Mouse (Mus musculus) intestine, embryonic 15.5 days (tissue): ENCODE data around the gene Dlgap1. TPM values are rescaled to one million over a fixed set of nuclear protein-coding genes. Genes with fewer than 3 reads are reported as not detected.

Experiments
- ATAC-seq: fragments of 200-750 bp; cut with Nextera tagmentation; 2 replicates; pipeline ENCODE4 v1.8.0; 2017; ENCODE audit warnings: moderate TSS enrichment, moderate library complexity
- H3K27ac ChIP-seq: fragments of 300-500 bp; sonication (generic); 2 replicates; pipeline ENCODE4 v1.5.1; 2015; ENCODE audit warnings: mild to moderate bottlenecking, inconsistent platforms
- H3K27me3 ChIP-seq: fragments of 300-500 bp; sonication (generic); replicated peaks from 2 replicates; pipeline ENCODE4 v1.6.1; 2015; ENCODE audit warnings: inconsistent platforms
- H3K36me3 ChIP-seq: fragments of 300-500 bp; sonication (generic); 2 replicates; pipeline ENCODE4 v1.6.1; 2015; ENCODE audit warnings: inconsistent platforms
- H3K4me1 ChIP-seq: fragments of 300-500 bp; sonication (generic); replicated peaks from 2 replicates; pipeline ENCODE4 v1.6.1; 2015; ENCODE audit warnings: inconsistent platforms
- H3K4me2 ChIP-seq: fragments of 300-500 bp; sonication (generic); replicated peaks from 2 replicates; pipeline ENCODE4 v1.6.1; 2015; ENCODE audit warnings: mild to moderate bottlenecking, inconsistent platforms
- H3K4me3 ChIP-seq: fragments of 300-500 bp; sonication (generic); replicated peaks from 2 replicates; pipeline ENCODE4 v1.5.1; 2015; ENCODE audit warnings: inconsistent platforms
- H3K9ac ChIP-seq: fragments of 300-500 bp; sonication (generic); 2 replicates; pipeline ENCODE4 v1.6.1; 2015; ENCODE audit warnings: inconsistent platforms
- H3K9me3 ChIP-seq: fragments of 300-500 bp; sonication (generic); 2 replicates; pipeline ENCODE4 v1.6.1; 2016; ENCODE audit warnings: inconsistent platforms
- WGBS: fragments of 180-500 bp; shearing (Covaris S2); methylation state at CpG from one replicate; pipeline ENCODE4 v1.1.7; 2015; 5-methylcytosine and 5-hydroxymethylcytosine counted together
- polyA plus RNA-seq: library from polyadenylated mRNA; unstranded; fragments of >200 nt; fragmentation: Nextera tagmentation; extraction: Ambion mirVana; gene quantifications from 2 replicates; pipeline ENCODE4 v1.2.1, GENCODE M21; 2015

The Dlgap1 gene
- polyA plus RNA-seq, 1 experiment from 2014 or later = 1.6 TPM

GRCm38 (mm10) chr17:70737424-70737823 is 768.6 kb downstream of the Dlgap1 start:
- H3K36me3 ChIP-seq = no peaks in the 10 kb centered on the region
- peak; percentile 71 for ATAC-seq
- WGBS = 3% methylated on average over 6 of the region's 6 CpGs
- 0 out of 2 replicates have a peak overlapping the region, but pooled peaks have one; percentile 24 for H3K4me3 ChIP-seq
- H3K4me1 ChIP-seq = peaks cover 13% of the 10 kb centered on the region
- peak overlapping the region; percentile 11; the same call in 1 of the 2 replicates for H3K27ac ChIP-seq
- no peaks in the 10 kb centered on the region for H3K9me3 ChIP-seq
- peak overlapping the region; percentile 71 for H3K4me2 ChIP-seq
- H3K27me3 ChIP-seq = no peaks in the 10 kb centered on the region
- no peak overlapping the region for H3K9ac ChIP-seq

- H3K27ac ChIP-seq = peak overlapping the region; percentile 40; the same call in 1 of the 2 replicates
- peak overlapping the region; percentile 24; the same call in 1 of the 2 replicates for H3K4me3 ChIP-seq
- H3K27me3 ChIP-seq = no peaks in the 10 kb centered on the region
- H3K36me3 ChIP-seq = no peaks in the 10 kb centered on the region
- peak overlapping the region; percentile 32; the same call in 1 of the 2 replicates for H3K9ac ChIP-seq
- H3K4me2 ChIP-seq = peak overlapping the region; percentile 71
- peak; percentile 91 for ATAC-seq
- H3K9me3 ChIP-seq = no peaks in the 10 kb centered on the region
- peaks cover 13% of the 10 kb centered on the region for H3K4me1 ChIP-seq
- whole genome bisulfite sequencing = 4% methylated on average over 17 of the region's 17 CpGs
Observed at GRCm38 (mm10) chr17:70738168-70738854, 769.4 kb downstream of the Dlgap1 start.

GRCm38 (mm10) chr17:70739346-70739745 is 770.5 kb downstream of the Dlgap1 start:
- Histone ChIP-seq H3K36me3 (no peaks in the 10 kb centered on the region), H3K9me3 (no peaks in the 10 kb centered on the region), H3K27ac (no peak overlapping the region), H3K27me3 (no peaks in the 10 kb centered on the region), H3K4me1 (peaks cover 13% of the 10 kb centered on the region), H3K4me3 (no peak overlapping the region), H3K4me2 (no peak overlapping the region), H3K9ac (no peak overlapping the region)
- no peak for ATAC-seq
- 67% methylated on average over 6 of the region's 6 CpGs for WGBS

- Histone ChIP-seq H3K36me3 (no peaks in the 10 kb centered on the region), H3K27ac (no peak overlapping the region), H3K9me3 (no peaks in the 10 kb centered on the region), H3K9ac (no peak overlapping the region), H3K4me2 (no peak overlapping the region), H3K4me3 (no peak overlapping the region), H3K4me1 (peaks cover 17% of the 10 kb centered on the region), H3K27me3 (no peaks in the 10 kb centered on the region)
- no peak for ATAC-seq
- WGBS = 83% methylated on average over 1 of the region's 1 CpGs
Observed at GRCm38 (mm10) chr17:70741696-70742095, 772.8 kb downstream of the Dlgap1 start.

- Histone ChIP-seq H3K9me3 (no peaks in the 10 kb centered on the region), H3K27me3 (no peaks in the 10 kb centered on the region), H3K4me2 (no peak overlapping the region), H3K4me3 (no peak overlapping the region), H3K9ac (no peak overlapping the region), H3K27ac (no peak overlapping the region), H3K4me1 (peaks cover 7% of the 10 kb centered on the region), H3K36me3 (no peaks in the 10 kb centered on the region)
- WGBS = 94% methylated on average over 5 of the region's 5 CpGs
- no peak for ATAC-seq
Observed at GRCm38 (mm10) chr17:70744570-70745153, 775.8 kb downstream of the Dlgap1 start.

GRCm38 (mm10) chr17:70745385-70745784 is 776.5 kb downstream of the Dlgap1 start:
- 57% methylated on average over 6 of the region's 6 CpGs for WGBS
- H3K27me3 ChIP-seq = no peaks in the 10 kb centered on the region
- no peak for ATAC-seq

GRCm38 (mm10) chr17:70746379-70747079 is 777.7 kb downstream of the Dlgap1 start:
- H3K9ac ChIP-seq = no peak overlapping the region
- peaks cover 11% of the 10 kb centered on the region for H3K4me1 ChIP-seq
- 0 out of 2 replicates have a peak overlapping the region, but pooled peaks have one; percentile 32 for H3K27ac ChIP-seq
- no peaks in the 10 kb centered on the region for H3K36me3 ChIP-seq
- H3K4me3 ChIP-seq = no peak overlapping the region
- peak; percentile 58 for ATAC-seq
- no peaks in the 10 kb centered on the region for H3K9me3 ChIP-seq
- 24% methylated on average over 9 of the region's 9 CpGs for WGBS
- H3K27me3 ChIP-seq = no peaks in the 10 kb centered on the region
- H3K4me2 ChIP-seq = peak overlapping the region; percentile 39; the same call in 1 of the 2 replicates

More at GRCm38 (mm10) chr17:70745385-70745784, 776.5 kb downstream of the Dlgap1 start:
- H3K4me2 ChIP-seq = no peak overlapping the region
- no peaks in the 10 kb centered on the region for H3K36me3 ChIP-seq
- no peaks in the 10 kb centered on the region for H3K9me3 ChIP-seq
- no peak overlapping the region for H3K27ac ChIP-seq
- H3K9ac ChIP-seq = no peak overlapping the region
- H3K4me3 ChIP-seq = no peak overlapping the region
- H3K4me1 ChIP-seq = peaks cover 7% of the 10 kb centered on the region

- ATAC-seq = peak; percentile 85
- 2% methylated on average over 23 of the region's 23 CpGs for WGBS
Observed at GRCm38 (mm10) chr17:70747731-70748475, 779.0 kb downstream of the Dlgap1 start.

GRCm38 (mm10) chr17:70748476-70748830 is 779.6 kb downstream of the Dlgap1 start:
- Histone ChIP-seq H3K9ac (no peak overlapping the region), H3K27me3 (no peaks in the 10 kb centered on the region), H3K27ac (peak overlapping the region; percentile 95), H3K4me1 (peaks cover 15% of the 10 kb centered on the region), H3K36me3 (no peaks in the 10 kb centered on the region), H3K4me2 (peak overlapping the region; percentile 70), H3K9me3 (no peaks in the 10 kb centered on the region), H3K4me3 (0 out of 2 replicates have a peak overlapping the region, but pooled peaks have one; percentile 29)
- ATAC-seq = peak; percentile 2; the same call in 1 of the 2 replicates
- 19% methylated on average over 10 of the region's 10 CpGs for WGBS

More at GRCm38 (mm10) chr17:70747731-70748475, 779.0 kb downstream of the Dlgap1 start:
- no peaks in the 10 kb centered on the region for H3K9me3 ChIP-seq
- H3K36me3 ChIP-seq = no peaks in the 10 kb centered on the region
- H3K9ac ChIP-seq = 0 out of 2 replicates have a peak overlapping the region, but pooled peaks have one; percentile 28
- H3K4me1 ChIP-seq = peaks cover 15% of the 10 kb centered on the region
- peak overlapping the region; percentile 70 for H3K4me2 ChIP-seq
- H3K4me3 ChIP-seq = peak overlapping the region; percentile 29
- no peaks in the 10 kb centered on the region for H3K27me3 ChIP-seq
- peak overlapping the region; percentile 95 for H3K27ac ChIP-seq

- no peak overlapping the region for H3K4me3 ChIP-seq
Observed at GRCm38 (mm10) chr17:70748964-70749650, 780.2 kb downstream of the Dlgap1 start.

More at GRCm38 (mm10) chr17:70748964-70749650, 780.2 kb downstream of the Dlgap1 start:
- Histone ChIP-seq H3K4me1 (peaks cover 15% of the 10 kb centered on the region), H3K36me3 (no peaks in the 10 kb centered on the region), H3K27ac (no peak overlapping the region), H3K9ac (no peak overlapping the region), H3K27me3 (no peaks in the 10 kb centered on the region), H3K4me2 (no peak overlapping the region), H3K9me3 (no peaks in the 10 kb centered on the region)
- no peak for ATAC-seq
- WGBS = 42% methylated on average over 7 of the region's 7 CpGs
